Mouse (Mus musculus): ENCODE results near the gene Tspan4. TPM values are rescaled to one million over a fixed set of nuclear protein-coding genes. Genes with fewer than 3 reads are reported as not detected.

Gene Tspan4
- polyA plus RNA-seq, 2 experiments: 32.1 to 43.0 TPM

- H3K9me3 ChIP-seq (ENCODE audit: control insufficient read depth, low read length): no peaks in the 10 kb centered on the region
- WGBS (ENCODE audit: insufficient replicate concordance): 83% methylated on average over 4 of the region's 4 CpGs
- no peak overlapping the region for H3K27ac ChIP-seq
- no peaks in the 10 kb centered on the region for H3K4me1 ChIP-seq (replicated peaks; ENCODE audit: control insufficient read depth in 2 of 2, insufficient read depth in 2 of 2, low read length in 1 of 2)
- DNase-seq (ENCODE audit: low read depth in 3 of 3, low spot score in 3 of 3) (no peak), ATAC-seq (ENCODE audit: insufficient read depth) (peak; percentile 12; the same call in 1 of the 2 replicates)
- H3K4me3 ChIP-seq (ENCODE audit: insufficient read depth in 1 of 2, low read depth in 2 of 2, low read length in 2 of 2): no peak overlapping the region
- H3K4me2 ChIP-seq (ENCODE audit: low read depth): no peak overlapping the region
- no peaks in the 10 kb centered on the region for H3K27me3 ChIP-seq (ENCODE audit: control insufficient read depth, insufficient read depth, low read length)
- H3K36me3 ChIP-seq (replicated peaks; ENCODE audit: control insufficient read depth, insufficient read depth, low read depth): peaks cover 16% of the 10 kb centered on the region
- H3K9ac ChIP-seq (replicated peaks): no peak overlapping the region
- no peak for TF ChIP-seq CTCF (IDR thresholded peaks at IDR 0.05; ENCODE audit: low read depth)
- TF ChIP-seq EP300 (IDR thresholded peaks at IDR 0.05; ENCODE audit: low read depth): no peak
Observed at GRCm38 (mm10) chr7:141525580-141525925, 50.5 kb downstream of the Tspan4 start.

DNA sequence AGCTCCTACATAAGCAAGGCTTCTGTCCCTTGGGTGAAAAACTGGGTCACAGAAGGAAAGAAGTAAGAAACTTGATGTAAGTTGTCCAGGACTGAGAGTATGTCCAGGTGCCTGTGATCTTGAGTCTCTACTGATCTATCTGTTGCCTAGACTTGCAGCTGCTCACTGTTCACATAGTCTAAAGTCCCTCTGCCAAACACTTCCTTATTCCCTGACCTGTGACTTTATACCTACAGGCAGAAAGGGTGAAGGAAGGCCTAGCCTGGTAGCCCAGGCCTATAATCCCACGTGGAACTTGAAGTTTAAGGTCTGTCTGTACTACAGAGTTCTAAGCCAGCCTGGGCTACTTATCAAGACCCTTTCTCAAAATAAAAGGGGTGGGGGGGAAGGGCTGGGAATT is 60.5 kb downstream of the Tspan4 start:
- no peak for ATAC-seq (ENCODE audit: insufficient read depth)
- no peak for TF ChIP-seq CTCF (IDR thresholded peaks at IDR 0.05; ENCODE audit: low read depth)
- TF ChIP-seq EP300 (IDR thresholded peaks at IDR 0.05; ENCODE audit: low read depth): no peak
- H3K4me2 ChIP-seq (ENCODE audit: low read depth): no peak overlapping the region
- H3K36me3 ChIP-seq (replicated peaks; ENCODE audit: control insufficient read depth, insufficient read depth, low read depth): peaks cover 4% of the 10 kb centered on the region
- H3K27me3 ChIP-seq (ENCODE audit: control insufficient read depth, insufficient read depth, low read length): no peaks in the 10 kb centered on the region
- 36% methylated on average over 1 of the region's 1 CpGs for WGBS (ENCODE audit: insufficient replicate concordance)
- no peak for DNase-seq (ENCODE audit: low read depth in 3 of 3, low spot score in 3 of 3)
- H3K9ac ChIP-seq (replicated peaks): no peak overlapping the region
- no peaks in the 10 kb centered on the region for H3K9me3 ChIP-seq (ENCODE audit: control insufficient read depth, low read length)
- no peak overlapping the region for H3K27ac ChIP-seq
- no peak overlapping the region for H3K4me3 ChIP-seq (ENCODE audit: insufficient read depth in 1 of 2, low read depth in 2 of 2, low read length in 2 of 2)
- peaks cover 12 to 17% of the 10 kb centered on the region in 2 experiments for H3K4me1 ChIP-seq (replicated peaks; ENCODE audit: control insufficient read depth in 2 of 2, insufficient read depth in 2 of 2, low read length in 1 of 2)

DNA sequence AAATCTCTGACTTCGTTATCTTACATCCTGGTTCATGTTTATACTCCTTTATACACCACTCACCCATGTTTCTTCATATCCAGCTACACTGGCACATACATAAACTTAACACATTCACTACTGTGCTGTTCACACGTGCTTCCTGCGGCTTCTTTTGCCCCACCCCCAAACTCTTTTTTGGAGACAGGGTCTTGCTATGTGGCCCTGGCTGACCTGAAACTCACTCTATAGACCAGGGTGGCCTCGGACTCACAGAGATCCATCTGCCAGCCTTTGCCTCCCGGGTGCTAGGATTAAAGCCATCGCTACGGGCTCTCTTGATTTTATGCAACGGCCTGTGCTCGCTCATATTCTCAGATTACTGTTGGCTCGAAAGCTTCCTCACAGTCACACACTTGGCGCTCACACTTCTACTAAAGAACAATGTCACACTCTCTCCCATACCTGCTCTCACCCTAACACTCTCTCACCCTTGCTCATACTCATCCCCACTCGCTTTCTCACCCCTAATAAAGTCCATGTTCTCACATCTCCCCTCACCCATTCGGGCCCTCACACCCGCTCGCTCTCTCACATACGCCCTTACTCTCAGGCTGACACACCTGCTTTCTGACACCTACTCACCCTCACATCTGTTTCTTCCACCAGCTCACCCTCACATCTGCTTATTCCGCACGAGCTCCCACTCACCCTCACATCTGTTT is 64.0 kb downstream of the Tspan4 start:
- peak overlapping the region; percentile 58 for H3K27ac ChIP-seq
- H3K9ac ChIP-seq (replicated peaks): peak overlapping the region; percentile 67
- H3K4me3 ChIP-seq (ENCODE audit: insufficient read depth in 1 of 2, low read depth in 2 of 2, low read length in 2 of 2): peak overlapping the region; percentile 78 to 93
- no peaks in the 10 kb centered on the region for H3K27me3 ChIP-seq (ENCODE audit: control insufficient read depth, insufficient read depth, low read length)
- DNase-seq (ENCODE audit: low read depth in 3 of 3, low spot score in 3 of 3) (no peak), ATAC-seq (ENCODE audit: insufficient read depth) (peak; percentile 39)
- H3K9me3 ChIP-seq (ENCODE audit: control insufficient read depth, low read length): no peaks in the 10 kb centered on the region
- TF ChIP-seq EP300 (IDR thresholded peaks at IDR 0.05; ENCODE audit: low read depth): no peak
- TF ChIP-seq CTCF (IDR thresholded peaks at IDR 0.05; ENCODE audit: low read depth): no peak
- H3K4me2 ChIP-seq (ENCODE audit: low read depth): peak overlapping the region; percentile 75
- 7% methylated on average over 18 of the region's 18 CpGs for WGBS (ENCODE audit: insufficient replicate concordance)
- no peaks in the 10 kb centered on the region for H3K36me3 ChIP-seq (replicated peaks; ENCODE audit: control insufficient read depth, insufficient read depth, low read depth)
- H3K4me1 ChIP-seq (replicated peaks; ENCODE audit: control insufficient read depth in 2 of 2, insufficient read depth in 2 of 2, low read length in 1 of 2): peaks cover 20 to 24% of the 10 kb centered on the region in 2 experiments

GRCm38 (mm10) chr7:141539556-141540311 is 64.7 kb downstream of the Tspan4 start, which contains the start of gene Chid1:
Gene Chid1 (minus strand): TSS chr7:141539857.
- DNase-seq (ENCODE audit: low read depth in 3 of 3, low spot score in 3 of 3) (peak; percentile 98), ATAC-seq (ENCODE audit: insufficient read depth) (peak; percentile 93)
- Histone ChIP-seq H3K4me1 (replicated peaks; ENCODE audit: control insufficient read depth in 2 of 2, insufficient read depth in 2 of 2, low read length in 1 of 2) (peaks cover 20 to 24% of the 10 kb centered on the region in 2 experiments), H3K9me3 (ENCODE audit: control insufficient read depth, low read length) (no peaks in the 10 kb centered on the region), H3K36me3 (replicated peaks; ENCODE audit: control insufficient read depth, insufficient read depth, low read depth) (no peaks in the 10 kb centered on the region), H3K4me3 (ENCODE audit: insufficient read depth in 1 of 2, low read depth in 2 of 2, low read length in 2 of 2) (peak within 1 kb of the TSS; percentile 78 to 93), H3K9ac (replicated peaks) (peak within 1 kb of the TSS; percentile 67), H3K27me3 (ENCODE audit: control insufficient read depth, insufficient read depth, low read length) (no peaks in the 10 kb centered on the region), H3K27ac (peak within 1 kb of the TSS; percentile 58), H3K4me2 (ENCODE audit: low read depth) (peak within 1 kb of the TSS; percentile 75)
- 0 out of 2 replicates have a peak, but pooled peaks have one; percentile 4 for TF ChIP-seq EP300 (IDR thresholded peaks at IDR 0.05; ENCODE audit: low read depth)
- TF ChIP-seq CTCF (IDR thresholded peaks at IDR 0.05; ENCODE audit: low read depth): peak; percentile 23; the same call in 1 of the 2 replicates
- under 1% methylated on average over 46 of the region's 46 CpGs for WGBS (ENCODE audit: insufficient replicate concordance)

Measured in liver, embryonic 14.5 days (tissue).